Mouse (Mus musculus): Measurements from ENCODE around the gene Ncapd2. TPM values are rescaled to one million over a fixed set of nuclear protein-coding genes. Genes with fewer than 3 reads are reported as not detected.

The Ncapd2 gene
- polyA plus RNA-seq, 1 experiment from 2014 or later = 182 TPM

DNA sequence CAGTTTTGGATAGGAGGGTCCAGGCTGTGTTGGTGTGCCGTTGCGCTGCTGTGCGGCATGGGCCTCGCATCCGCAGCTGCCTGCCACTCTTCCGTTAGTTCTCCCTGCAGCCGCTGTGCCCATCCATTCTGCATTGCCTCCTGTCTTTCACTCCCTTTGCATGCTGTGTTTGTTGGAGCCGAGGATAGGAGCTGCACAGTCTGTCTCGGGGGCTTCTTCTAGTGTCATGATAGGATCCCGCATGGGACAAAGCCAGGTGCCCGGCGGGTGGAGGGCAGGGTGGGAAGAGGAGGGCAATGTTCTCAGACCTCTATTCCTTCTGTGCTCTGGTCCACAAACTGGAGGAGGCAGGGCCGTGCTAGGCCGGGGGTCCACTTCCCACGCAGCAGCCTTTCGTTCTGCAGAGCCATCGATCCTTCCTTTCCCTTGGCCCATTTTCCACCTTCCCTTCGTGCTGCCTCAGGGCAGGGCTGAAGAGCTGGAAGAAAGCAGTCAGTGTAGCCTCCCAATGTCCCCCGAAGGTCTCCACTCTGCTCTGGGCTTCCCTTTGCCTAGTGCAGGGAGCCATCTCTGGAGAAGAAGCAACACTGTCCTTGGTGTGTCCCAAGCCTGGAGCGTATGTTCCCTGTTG lies 29.7 kb upstream of the Ncapd2 start:
- ATAC-seq (ENCODE audit: insufficient number of reproducible peaks, low FRiP score, low TSS enrichment, low read depth) (no peak), DNase-seq (ENCODE audit: low spot score) (no peak)
- Histone ChIP-seq H3K4me1 (ENCODE audit: control insufficient read depth, insufficient read depth, low read length) (no peaks in the 10 kb centered on the region), H3K4me2 (ENCODE audit: low read depth, severe bottlenecking) (no peak overlapping the region), H3K27me3 (ENCODE audit: control insufficient read depth, insufficient read depth, low read length) (no peaks in the 10 kb centered on the region), H3K27ac (replicated peaks; ENCODE audit: low read depth, low read length) (no peak overlapping the region), H3K4me3 (ENCODE audit: low read depth, low read length) (no peak overlapping the region), H3K9ac (ENCODE audit: low read length) (no peak overlapping the region), H3K9me3 (ENCODE audit: control insufficient read depth, low read length) (no peaks in the 10 kb centered on the region), H3K36me3 (ENCODE audit: control insufficient read depth, insufficient read depth, low read length) (no peaks in the 10 kb centered on the region)
- 91% methylated on average over 20 of the region's 20 CpGs for WGBS

DNA sequence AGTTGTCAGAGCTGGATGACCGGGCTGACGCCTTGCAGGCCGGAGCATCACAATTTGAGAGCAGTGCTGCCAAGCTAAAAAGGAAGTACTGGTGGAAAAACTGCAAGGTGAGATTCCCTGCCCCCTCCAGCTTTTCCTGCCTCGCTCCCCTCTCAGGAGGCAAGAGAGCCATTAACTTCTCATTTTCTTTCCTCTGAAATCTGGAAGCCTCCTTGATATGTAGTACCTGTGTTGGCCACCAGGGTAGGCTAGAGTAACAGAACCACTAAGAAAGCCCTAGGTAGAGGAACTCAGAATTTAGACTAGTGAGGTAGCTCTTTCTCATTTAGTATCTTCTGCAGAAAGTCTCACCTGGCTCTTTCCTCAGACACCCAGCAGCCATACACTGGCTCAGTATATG lies 27.5 kb upstream of the Ncapd2 start:
- 70% methylated on average over 4 of the region's 4 CpGs for WGBS
- DNase-seq (ENCODE audit: low spot score) (peak; percentile 60), ATAC-seq (ENCODE audit: insufficient number of reproducible peaks, low FRiP score, low TSS enrichment, low read depth) (no peak)
- no peak overlapping the region for H3K4me2 ChIP-seq (ENCODE audit: low read depth, severe bottlenecking)
- H3K9ac ChIP-seq (ENCODE audit: low read length) = no peak overlapping the region
- H3K27ac ChIP-seq (replicated peaks; ENCODE audit: low read depth, low read length) = no peak overlapping the region
- no peaks in the 10 kb centered on the region for H3K9me3 ChIP-seq (ENCODE audit: control insufficient read depth, low read length)
- no peak overlapping the region for H3K4me3 ChIP-seq (ENCODE audit: low read depth, low read length)
- 0 out of 2 replicates have a peak, but pooled peaks cover under 1% of the 10 kb centered on the region for H3K27me3 ChIP-seq (ENCODE audit: control insufficient read depth, insufficient read depth, low read length)
- H3K4me1 ChIP-seq (ENCODE audit: control insufficient read depth, insufficient read depth, low read length) = no peaks in the 10 kb centered on the region
- no peaks in the 10 kb centered on the region for H3K36me3 ChIP-seq (ENCODE audit: control insufficient read depth, insufficient read depth, low read length)

DNA sequence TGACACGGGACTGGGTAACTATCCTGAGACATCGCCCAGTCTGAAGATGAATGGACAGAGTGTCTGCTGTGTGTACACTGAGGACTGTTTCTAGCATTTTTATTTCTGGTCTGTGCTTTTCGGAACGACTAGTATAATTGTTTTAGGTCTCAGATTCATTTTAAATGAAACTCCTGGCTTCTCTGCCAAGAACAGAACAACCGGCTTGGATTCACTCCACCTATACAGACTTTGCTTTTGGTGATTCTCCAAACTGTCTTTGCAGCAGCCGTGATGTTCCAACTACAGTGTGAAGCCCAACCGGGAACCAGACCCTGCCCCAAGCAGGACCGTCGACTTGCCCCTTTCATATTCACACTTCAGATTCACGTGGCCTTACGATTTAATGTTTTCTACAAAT lies 26.4 kb upstream of the Ncapd2 start:
- no peak for ATAC-seq (ENCODE audit: insufficient number of reproducible peaks, low FRiP score, low TSS enrichment, low read depth)
- Histone ChIP-seq H3K4me3 (ENCODE audit: low read depth, low read length) (no peak overlapping the region), H3K9ac (ENCODE audit: low read length) (no peak overlapping the region), H3K9me3 (ENCODE audit: control insufficient read depth, low read length) (no peaks in the 10 kb centered on the region), H3K27me3 (ENCODE audit: control insufficient read depth, insufficient read depth, low read length) (0 out of 2 replicates have a peak, but pooled peaks cover 3% of the 10 kb centered on the region), H3K27ac (replicated peaks; ENCODE audit: low read depth, low read length) (no peak overlapping the region), H3K4me1 (ENCODE audit: control insufficient read depth, insufficient read depth, low read length) (no peaks in the 10 kb centered on the region), H3K36me3 (ENCODE audit: control insufficient read depth, insufficient read depth, low read length) (no peaks in the 10 kb centered on the region), H3K4me2 (ENCODE audit: low read depth, severe bottlenecking) (no peak overlapping the region)
- DNase-seq (ENCODE audit: low spot score) = no peak
- 91% methylated on average over 11 of the region's 11 CpGs for WGBS

DNA sequence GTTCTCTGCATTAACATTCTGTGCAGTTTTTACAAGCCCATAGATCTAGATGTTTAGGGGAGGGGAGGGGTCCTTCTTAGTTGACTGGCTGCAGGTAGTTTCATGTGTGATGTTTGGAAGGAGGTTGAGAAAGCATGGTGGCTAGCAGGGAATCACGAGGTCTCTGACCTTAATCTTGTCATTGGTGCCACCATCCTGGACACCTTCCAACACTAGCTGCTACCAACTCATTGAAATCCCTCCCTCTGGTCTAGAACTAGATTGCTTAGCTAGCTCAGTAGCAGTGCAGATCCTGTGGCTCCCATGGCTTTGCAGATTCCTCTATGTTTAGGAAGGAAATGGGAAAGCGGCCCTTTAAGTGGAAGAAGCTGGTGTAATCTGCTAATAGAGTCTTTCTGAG lies 25.4 kb upstream of the Ncapd2 start:
- Histone ChIP-seq H3K9ac (ENCODE audit: low read length) (no peak overlapping the region), H3K4me3 (ENCODE audit: low read depth, low read length) (no peak overlapping the region), H3K27me3 (ENCODE audit: control insufficient read depth, insufficient read depth, low read length) (0 out of 2 replicates have a peak, but pooled peaks cover 3% of the 10 kb centered on the region), H3K36me3 (ENCODE audit: control insufficient read depth, insufficient read depth, low read length) (no peaks in the 10 kb centered on the region), H3K9me3 (ENCODE audit: control insufficient read depth, low read length) (no peaks in the 10 kb centered on the region), H3K27ac (replicated peaks; ENCODE audit: low read depth, low read length) (no peak overlapping the region), H3K4me2 (ENCODE audit: low read depth, severe bottlenecking) (no peak overlapping the region), H3K4me1 (ENCODE audit: control insufficient read depth, insufficient read depth, low read length) (no peaks in the 10 kb centered on the region)
- 89% methylated on average over 2 of the region's 2 CpGs for WGBS
- DNase-seq (ENCODE audit: low spot score) (no peak), ATAC-seq (ENCODE audit: insufficient number of reproducible peaks, low FRiP score, low TSS enrichment, low read depth) (no peak)

DNA sequence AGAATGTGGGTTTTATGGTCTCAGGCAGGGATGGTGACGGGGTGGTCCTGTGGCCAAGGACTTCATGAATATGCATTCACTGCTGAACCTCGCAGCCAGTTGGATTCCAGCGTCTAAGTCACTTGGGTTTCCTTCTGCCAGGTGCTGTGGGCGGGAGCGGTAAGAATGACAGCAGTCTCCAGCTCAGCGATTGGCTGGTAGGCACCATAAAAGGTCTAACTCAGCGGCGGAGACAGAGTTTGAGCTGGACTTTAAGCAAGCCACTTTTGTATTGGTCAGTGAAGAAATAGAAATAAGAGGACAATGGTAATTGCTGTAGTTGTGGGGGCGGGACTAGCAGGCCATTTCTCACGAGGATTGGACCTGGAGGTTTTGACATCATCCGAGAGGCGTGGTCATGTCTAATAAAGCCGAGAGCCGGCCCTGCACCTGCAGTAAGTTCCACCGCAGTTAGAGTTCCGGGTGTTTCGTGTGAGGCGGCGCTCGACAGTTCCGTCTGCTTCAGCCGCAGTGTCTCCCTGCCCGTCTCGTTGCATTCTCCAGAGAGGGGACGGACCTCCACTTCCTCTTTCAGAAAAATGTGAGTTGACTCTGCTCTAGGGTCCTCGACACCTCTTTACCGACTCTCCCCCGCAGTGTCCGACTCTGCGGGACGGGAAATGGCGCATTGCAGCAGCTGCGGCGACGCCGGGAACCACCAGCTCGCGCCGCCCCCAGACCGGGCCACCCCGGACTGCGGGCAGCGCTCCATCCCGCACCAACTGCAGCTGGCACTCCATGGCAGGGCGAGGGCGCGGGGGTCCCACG lies 23.9 kb upstream of the Ncapd2 start, which contains the start of gene Vamp1:
Gene Vamp1, plus strand, starts transcription at position 404 of the 807 bp plus-strand sequence.
- Histone ChIP-seq H3K4me1 (ENCODE audit: control insufficient read depth, insufficient read depth, low read length) (no peaks in the 10 kb centered on the region), H3K36me3 (ENCODE audit: control insufficient read depth, insufficient read depth, low read length) (no peaks in the 10 kb centered on the region), H3K4me3 (ENCODE audit: low read depth, low read length) (peak within 1 kb of the TSS; percentile 75), H3K9ac (ENCODE audit: low read length) (peak within 1 kb of the TSS; percentile 82), H3K9me3 (ENCODE audit: control insufficient read depth, low read length) (no peaks in the 10 kb centered on the region), H3K27ac (replicated peaks; ENCODE audit: low read depth, low read length) (no peak within 1 kb of the TSS), H3K4me2 (ENCODE audit: low read depth, severe bottlenecking) (peak within 1 kb of the TSS; percentile 93), H3K27me3 (ENCODE audit: control insufficient read depth, insufficient read depth, low read length) (0 out of 2 replicates have a peak, but pooled peaks cover 3% of the 10 kb centered on the region)
- ATAC-seq (ENCODE audit: insufficient number of reproducible peaks, low FRiP score, low TSS enrichment, low read depth) = peak; percentile 95
- WGBS = under 1% methylated on average over 48 of the region's 48 CpGs
- peak; percentile 91 for DNase-seq (ENCODE audit: low spot score)

DNA sequence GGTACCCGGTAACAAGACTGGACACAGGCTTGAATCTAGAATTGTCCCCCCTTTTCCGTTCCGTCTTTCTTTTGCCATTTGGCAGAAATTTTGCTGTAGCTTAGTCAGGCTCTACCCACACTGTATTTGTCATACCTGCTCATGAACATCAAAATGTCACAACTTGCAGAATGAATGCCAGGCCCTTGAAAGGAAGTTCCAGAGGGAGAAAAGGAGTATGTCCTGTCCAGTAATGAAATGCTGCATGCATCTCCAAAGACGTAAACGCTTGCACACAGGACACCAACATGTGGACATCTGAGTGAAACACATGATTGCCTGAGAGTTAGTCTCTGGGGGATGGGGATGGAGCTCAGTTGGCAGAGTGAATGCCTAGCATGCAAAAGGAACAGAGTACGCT lies 22.2 kb upstream of the Ncapd2 start:
- 77% methylated on average over 6 of the region's 6 CpGs for WGBS
- Histone ChIP-seq H3K27me3 (ENCODE audit: control insufficient read depth, insufficient read depth, low read length) (0 out of 2 replicates have a peak, but pooled peaks cover 3% of the 10 kb centered on the region), H3K4me3 (ENCODE audit: low read depth, low read length) (no peak overlapping the region), H3K4me1 (ENCODE audit: control insufficient read depth, insufficient read depth, low read length) (no peaks in the 10 kb centered on the region), H3K9me3 (ENCODE audit: control insufficient read depth, low read length) (no peaks in the 10 kb centered on the region), H3K36me3 (ENCODE audit: control insufficient read depth, insufficient read depth, low read length) (no peaks in the 10 kb centered on the region), H3K27ac (replicated peaks; ENCODE audit: low read depth, low read length) (no peak overlapping the region), H3K4me2 (ENCODE audit: low read depth, severe bottlenecking) (no peak overlapping the region), H3K9ac (ENCODE audit: low read length) (no peak overlapping the region)
- DNase-seq (ENCODE audit: low spot score) (no peak), ATAC-seq (ENCODE audit: insufficient number of reproducible peaks, low FRiP score, low TSS enrichment, low read depth) (no peak)

DNA sequence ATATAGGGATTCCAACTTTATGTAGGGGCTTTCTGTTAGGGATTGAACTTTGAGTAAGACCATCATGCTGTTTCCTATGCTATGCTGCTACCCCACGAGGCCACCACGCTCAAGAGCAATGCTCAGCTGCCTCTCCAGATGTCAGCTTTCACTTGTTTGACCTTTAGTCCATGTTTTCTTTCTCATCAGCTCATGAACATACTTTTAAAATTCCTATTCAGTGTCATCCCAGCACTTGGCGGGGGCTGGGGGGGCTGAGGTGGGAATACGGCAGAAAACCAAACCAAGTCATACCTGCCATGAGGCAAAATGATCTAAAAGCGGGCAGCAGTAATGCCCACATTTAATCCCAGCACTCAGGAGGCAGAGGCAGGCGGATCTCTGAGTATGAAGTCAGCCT lies 21.6 kb upstream of the Ncapd2 start:
- H3K9ac ChIP-seq (ENCODE audit: low read length) = no peak overlapping the region

DNA sequence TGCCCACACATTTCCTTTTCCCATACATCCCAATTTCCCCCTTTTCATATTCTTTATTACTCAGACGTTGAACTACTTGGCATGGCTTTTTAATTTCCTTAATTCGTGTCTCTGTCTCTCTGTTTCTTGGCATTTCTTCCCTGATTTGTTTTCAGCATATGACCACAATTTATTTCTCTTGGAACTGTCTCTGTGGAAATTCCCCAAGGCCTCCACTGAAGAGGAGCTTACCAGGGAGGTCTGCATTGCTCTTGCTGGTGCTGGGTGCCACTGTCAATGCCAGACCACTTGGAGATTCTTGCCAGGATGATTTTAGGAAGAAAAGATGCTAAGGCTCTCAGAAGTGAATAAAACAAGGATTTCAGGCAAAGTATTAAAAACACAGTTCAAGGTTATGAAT lies 21.1 kb upstream of the Ncapd2 start:
- H3K9ac ChIP-seq (ENCODE audit: low read length) = no peak overlapping the region
- no peak overlapping the region for H3K27ac ChIP-seq (replicated peaks; ENCODE audit: low read depth, low read length)
- DNase-seq (ENCODE audit: low spot score) = no peak
- 48% methylated on average over 2 of the region's 2 CpGs for WGBS
- H3K4me1 ChIP-seq (ENCODE audit: control insufficient read depth, insufficient read depth, low read length) = no peaks in the 10 kb centered on the region
- no peak for ATAC-seq (ENCODE audit: insufficient number of reproducible peaks, low FRiP score, low TSS enrichment, low read depth)
- no peaks in the 10 kb centered on the region for H3K9me3 ChIP-seq (ENCODE audit: control insufficient read depth, low read length)
- H3K4me2 ChIP-seq (ENCODE audit: low read depth, severe bottlenecking) = no peak overlapping the region
- H3K4me3 ChIP-seq (ENCODE audit: low read depth, low read length) = no peak overlapping the region
- 0 out of 2 replicates have a peak, but pooled peaks cover 3% of the 10 kb centered on the region for H3K27me3 ChIP-seq (ENCODE audit: control insufficient read depth, insufficient read depth, low read length)
- no peaks in the 10 kb centered on the region for H3K36me3 ChIP-seq (ENCODE audit: control insufficient read depth, insufficient read depth, low read length)

More for the DNA sequence above, 21.6 kb upstream of the Ncapd2 start:
- WGBS = 70% methylated on average over 6 of the region's 6 CpGs
- Histone ChIP-seq H3K4me2 (ENCODE audit: low read depth, severe bottlenecking) (no peak overlapping the region), H3K27ac (replicated peaks; ENCODE audit: low read depth, low read length) (no peak overlapping the region), H3K4me3 (ENCODE audit: low read depth, low read length) (no peak overlapping the region), H3K27me3 (ENCODE audit: control insufficient read depth, insufficient read depth, low read length) (0 out of 2 replicates have a peak, but pooled peaks cover 3% of the 10 kb centered on the region), H3K9me3 (ENCODE audit: control insufficient read depth, low read length) (no peaks in the 10 kb centered on the region), H3K36me3 (ENCODE audit: control insufficient read depth, insufficient read depth, low read length) (no peaks in the 10 kb centered on the region), H3K4me1 (ENCODE audit: control insufficient read depth, insufficient read depth, low read length) (no peaks in the 10 kb centered on the region)
- ATAC-seq (ENCODE audit: insufficient number of reproducible peaks, low FRiP score, low TSS enrichment, low read depth) (no peak), DNase-seq (ENCODE audit: low spot score) (no peak)
